Mouse (Mus musculus) layer of hippocampus, postnatal 25 days (tissue): Measurements from ENCODE around the gene Cebpg. TPM values are rescaled to one million over a fixed set of nuclear protein-coding genes. Genes with fewer than 3 reads are reported as not detected.

Experiments used
- DNase-seq, 2 experiments: peaks; one replicate each; pipeline ENCODE4 v3.0.0; 2022; ENCODE audit warnings: mixed read lengths in 2 of 2, low spot score in 1 of 2; ENCODE audit errors: extremely low spot score in 1 of 2
- total RNA-seq, 2 experiments: library from RNA; stranded (reverse); gene quantifications; 2 replicates each; pipeline ENCODE4 v1.2.3; 2021

The Cebpg gene
- 10 to 100 TPM; 26.1 to 27.7 TPM for total RNA-seq

GRCm38 (mm10) chr7:35056436-35056864, at the start of gene Cebpg:
Cebpg (minus strand) TSS chr7:35056573.
- peak; percentile 97 to 98 for DNase-seq

DNA sequence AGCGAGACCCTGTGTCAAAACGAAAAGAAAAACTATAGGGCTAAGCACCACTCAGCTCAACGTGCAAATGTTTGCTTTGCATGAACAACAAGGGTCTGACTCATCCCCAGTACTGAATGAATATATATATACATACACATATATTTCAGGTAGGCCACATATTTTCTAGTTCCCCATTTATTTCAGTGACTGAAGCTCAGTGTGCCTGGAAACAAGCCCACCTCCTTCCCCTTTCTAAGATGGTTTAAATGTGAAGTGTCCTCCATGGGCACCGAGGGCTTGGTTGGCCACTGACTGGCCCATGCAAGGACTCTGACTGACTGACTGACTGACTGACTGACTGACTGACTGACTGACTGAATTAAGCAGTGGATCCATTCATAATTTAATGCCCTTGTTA, 43.2 kb upstream of the Cebpg start:
- DNase-seq, result no peak

- no peak for DNase-seq
Measured at GRCm38 (mm10) chr7:35098777-35099176, 42.4 kb upstream of the Cebpg start.

- DNase-seq, result no peak
Measured at GRCm38 (mm10) chr7:35094975-35095678, 38.8 kb upstream of the Cebpg start.

- DNase-seq, result no peak
Measured at GRCm38 (mm10) chr7:35090550-35090949, 34.2 kb upstream of the Cebpg start.

GRCm38 (mm10) chr7:35086271-35086861, 30.0 kb upstream of the Cebpg start:
- peak; percentile 28 to 42 for DNase-seq

GRCm38 (mm10) chr7:35084565-35085360, 28.4 kb upstream of the Cebpg start:
- DNase-seq, result no peak

- no peak for DNase-seq
Measured at GRCm38 (mm10) chr7:35081406-35082104, 25.2 kb upstream of the Cebpg start.

- no peak for DNase-seq
Measured at GRCm38 (mm10) chr7:35080843-35081338, 24.5 kb upstream of the Cebpg start.

DNA sequence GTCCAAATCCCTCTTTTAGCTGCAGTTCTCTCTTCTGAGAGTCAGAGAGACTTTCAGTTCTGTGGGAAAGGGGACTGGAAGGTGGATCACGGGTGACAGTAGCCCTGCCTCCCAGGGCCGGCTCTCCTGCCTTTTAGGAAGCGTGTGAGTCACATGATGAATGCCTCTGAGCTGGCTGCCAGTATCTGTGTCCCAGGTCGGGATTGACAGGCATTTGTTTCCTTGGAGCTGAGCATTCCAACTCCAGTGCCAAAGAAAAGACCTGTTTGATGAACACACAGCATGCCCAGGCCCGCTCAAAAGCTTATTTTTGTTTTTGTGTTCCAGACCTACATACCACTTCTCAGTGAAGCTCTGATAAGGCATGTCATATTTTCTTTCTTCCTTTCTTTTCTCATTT, 20.3 kb upstream of the Cebpg start:
- no peak for DNase-seq

GRCm38 (mm10) chr7:35066640-35067212, 10.4 kb upstream of the Cebpg start:
- no peak for DNase-seq

GRCm38 (mm10) chr7:35065958-35066357, 9.6 kb upstream of the Cebpg start:
- no peak for DNase-seq

DNA sequence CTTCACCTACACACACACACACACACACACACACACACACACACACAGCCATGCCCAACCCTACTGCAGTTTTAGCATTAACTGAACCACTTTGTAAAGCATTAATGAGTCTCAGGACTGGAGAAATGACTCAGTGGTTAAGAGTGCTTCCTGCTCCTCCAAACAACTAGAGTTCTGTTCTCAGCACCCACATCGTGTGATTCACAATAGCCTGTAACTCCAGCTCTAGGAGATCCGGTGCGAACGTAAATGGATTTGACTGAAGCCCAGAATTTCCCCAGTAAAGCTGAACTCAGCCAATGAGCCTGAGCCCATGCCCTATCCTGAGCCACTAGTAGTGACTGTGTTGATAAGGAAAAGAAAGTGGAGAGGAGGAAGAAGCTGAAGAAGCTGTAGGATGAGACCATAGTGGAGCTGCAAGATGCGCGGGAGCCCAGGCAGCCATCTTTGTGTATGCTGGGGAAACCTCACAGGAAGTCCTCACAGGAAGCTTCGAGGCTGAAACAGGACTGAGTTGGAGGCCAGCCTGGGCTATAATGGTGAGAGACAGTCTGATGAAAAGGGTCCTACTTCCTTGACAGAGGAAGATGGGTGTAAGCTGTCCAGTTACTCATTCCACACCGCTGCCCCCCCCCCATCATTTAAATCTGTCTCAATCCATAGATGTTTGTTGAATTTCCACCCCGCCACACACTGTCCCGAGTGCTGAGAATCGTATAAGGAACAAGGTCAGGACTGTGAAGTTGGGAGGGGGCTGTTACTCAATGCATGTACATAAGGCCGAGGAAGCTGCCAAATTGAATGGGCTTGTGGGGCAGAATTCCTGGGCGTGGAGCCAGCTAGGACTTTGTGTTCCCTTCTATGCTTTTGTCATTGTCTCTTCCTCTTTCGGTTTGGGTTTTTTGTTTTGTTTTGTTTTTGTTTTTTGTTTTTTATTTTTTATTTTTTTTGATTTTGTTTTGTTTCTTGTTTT, 8.2 kb upstream of the Cebpg start:
- DNase-seq, result peak in 1 of 2 experiments; percentile 49

GRCm38 (mm10) chr7:35059467-35059866, 3.1 kb upstream of the Cebpg start:
- no peak for DNase-seq

DNA sequence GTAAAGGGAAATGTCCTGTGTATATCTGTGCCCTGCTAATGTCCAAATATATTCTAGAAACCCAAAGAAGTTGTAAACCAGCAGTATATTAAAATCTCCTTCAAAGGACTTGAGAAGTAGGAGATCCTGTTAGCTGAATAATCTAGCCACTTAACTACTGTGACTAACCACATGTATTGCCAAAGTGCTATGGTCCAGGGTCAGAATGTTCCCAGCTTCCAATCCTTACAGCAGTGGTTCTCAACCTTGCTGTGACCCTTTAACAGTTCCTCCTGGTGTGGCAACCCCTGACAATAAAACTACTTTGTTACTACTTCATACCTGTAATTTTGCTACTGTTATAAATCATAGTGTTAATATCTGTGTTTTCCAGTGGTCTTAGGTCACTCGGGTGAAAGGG, 2.0 kb upstream of the Cebpg start:
- DNase-seq, result no peak

DNA sequence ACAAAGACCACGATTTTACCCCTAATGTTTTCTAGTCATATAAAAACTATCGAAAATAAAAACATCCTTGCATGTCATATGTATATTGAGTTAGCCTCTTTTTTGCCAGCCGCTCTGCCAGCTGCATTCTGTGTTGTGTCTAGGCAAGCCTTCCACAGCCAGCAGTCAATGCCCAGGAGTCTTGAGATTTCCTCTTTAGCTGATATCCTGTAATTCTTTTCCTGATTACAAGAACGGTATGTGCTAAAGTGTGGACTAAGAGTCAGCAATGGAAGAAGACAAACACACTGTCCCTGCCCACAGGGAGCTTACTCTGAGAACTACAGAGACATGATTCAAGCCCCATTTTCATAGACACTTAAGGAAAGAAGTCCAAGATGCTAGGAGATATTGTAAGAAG, 1.2 kb upstream of the Cebpg start:
- no peak for DNase-seq

DNA sequence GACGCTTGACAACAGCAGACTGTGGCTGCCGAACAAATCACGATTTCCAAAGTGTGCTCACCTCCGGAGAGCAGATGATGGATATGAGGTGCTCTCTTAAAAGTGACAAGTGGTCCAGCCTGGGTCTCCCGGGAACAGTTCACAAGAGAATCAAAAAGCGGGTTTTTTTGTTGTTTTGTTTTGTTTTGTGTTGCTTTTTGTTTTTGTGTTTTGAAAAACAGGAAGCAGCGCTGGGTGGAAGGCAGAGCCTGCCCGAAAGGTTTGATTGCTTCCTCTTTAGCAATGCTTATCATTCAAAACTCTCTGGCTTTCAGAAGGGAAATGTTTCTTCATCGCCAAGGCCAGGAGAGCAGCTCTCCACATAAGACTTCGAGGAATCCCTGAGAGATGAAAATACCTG, 626 bp upstream of the Cebpg start:
- no peak for DNase-seq

DNA sequence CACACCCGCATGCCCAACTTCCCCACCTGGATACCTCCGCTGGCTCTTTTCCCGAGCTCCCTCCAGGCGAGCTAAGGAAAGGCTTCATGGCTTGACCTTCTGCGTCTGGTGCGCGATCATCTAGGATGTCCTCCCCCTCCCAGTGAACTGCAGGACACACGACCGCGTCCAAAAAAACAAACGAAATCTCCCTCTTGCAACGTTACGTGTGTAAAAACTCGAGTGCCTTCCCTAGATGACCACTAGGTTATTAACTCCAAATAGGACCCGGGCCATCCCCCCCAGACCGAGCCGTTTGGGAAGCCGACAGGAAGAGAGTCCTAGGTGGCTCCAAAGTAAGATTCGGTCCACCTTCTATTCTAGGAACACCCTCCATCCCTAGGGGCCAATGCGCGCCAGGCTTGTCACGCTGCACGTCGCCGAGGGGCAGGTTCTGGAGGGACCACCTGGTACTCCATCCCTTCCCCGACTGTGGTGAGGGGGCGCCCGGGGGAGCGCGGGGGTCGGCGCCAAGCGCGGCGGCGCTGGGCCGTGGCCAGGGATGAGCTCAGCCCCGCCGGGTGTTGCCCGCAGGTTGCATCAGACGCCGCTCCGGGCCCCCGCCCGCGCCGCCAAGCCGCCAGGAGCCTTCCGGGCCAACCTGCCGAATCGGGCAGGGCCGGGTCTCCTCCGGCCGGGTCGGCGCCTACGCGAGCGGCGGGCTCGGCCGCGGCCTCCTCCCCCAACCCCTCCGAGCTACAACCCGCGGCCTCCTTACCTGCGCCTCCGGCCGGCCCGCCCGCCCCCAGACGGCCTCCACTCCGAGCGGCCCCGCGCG, 546 bp downstream of the Cebpg start:
- peak; percentile 38 to 66 for DNase-seq
